Comparison of ENCODE assay signal across 13 mouse cellular contexts in genomic region chr2:106797855-106798254, GRCm38 (mm10).
DNase-seq lines count a peak whose midpoint lies in the region; ATAC-seq lines count a peak whose summit lies in the region.
"Had no signal": no experiment of that assay in that cellular context is flagged by ENCODE, and none has a peak within 500 bp of the region (broad histone marks: within the 10 kb centered on the region; RNA-seq: fewer than 3 reads in every experiment).

No protein-coding gene starts in this region.

- peak overlapping the region; percentile 16; the same call in 1 of the 2 replicates for H3K27ac ChIP-seq in heart, embryonic 10.5 days
- 0 out of 2 replicates have a peak overlapping the region, but pooled peaks have one; percentile 8 for H3K27ac ChIP-seq in hindbrain, embryonic 12.5 days
- 0 out of 2 replicates have a peak overlapping the region, but pooled peaks have one; percentile 26 for H3K27ac ChIP-seq in midbrain, embryonic 16.5 days (ENCODE audit: low read length)
- H3K27ac ChIP-seq: liver, embryonic 15.5 days had no signal

- no peak overlapping the region for H3K4me3 ChIP-seq in heart, embryonic 10.5 days
- no peak overlapping the region for H3K4me3 ChIP-seq in hindbrain, embryonic 12.5 days
- no peak overlapping the region for H3K4me3 ChIP-seq in midbrain, embryonic 16.5 days (ENCODE audit: low read depth, low read length)
- H3K4me3 ChIP-seq: liver, embryonic 15.5 days had no signal

- peak; percentile 76 for ATAC-seq in hindbrain, embryonic 12.5 days (ENCODE audit: low FRiP score)
- peak; percentile 50 for ATAC-seq in midbrain, embryonic 16.5 days
- ATAC-seq in activated CD4-positive, CD25-positive, alpha-beta regulatory T cell, adult 4 months = no peak

- peak overlapping the region; percentile 13; the same call in 1 of the 2 replicates for H3K4me2 ChIP-seq in hindbrain, embryonic 12.5 days (replicated peaks)
- H3K4me2 ChIP-seq in midbrain, embryonic 16.5 days (ENCODE audit: low read length) = peak overlapping the region; percentile 16; the same call in 1 of the 2 replicates
- H3K4me2 ChIP-seq: liver, embryonic 15.5 days had no signal

- H3K4me1 ChIP-seq in heart, embryonic 10.5 days = peaks cover 35% of the 10 kb centered on the region
- H3K4me1 ChIP-seq in hindbrain, embryonic 12.5 days = peaks cover 33% of the 10 kb centered on the region
- peaks cover 27% of the 10 kb centered on the region for H3K4me1 ChIP-seq in midbrain, embryonic 16.5 days (ENCODE audit: control insufficient read depth, insufficient read depth, low read length)
- H3K4me1 ChIP-seq: liver, embryonic 15.5 days had no signal

- no peaks in the 10 kb centered on the region for H3K27me3 ChIP-seq in heart, embryonic 10.5 days (ENCODE audit: insufficient read depth, poor library complexity, severe bottlenecking)
- H3K27me3 ChIP-seq in hindbrain, embryonic 12.5 days = no peaks in the 10 kb centered on the region
- no peaks in the 10 kb centered on the region for H3K27me3 ChIP-seq in midbrain, embryonic 16.5 days (ENCODE audit: control insufficient read depth, insufficient read depth, low read depth, low read length)
- H3K27me3 ChIP-seq: liver, embryonic 15.5 days had no signal

- no peak overlapping the region for H3K9ac ChIP-seq in hindbrain, embryonic 12.5 days
- no peak overlapping the region for H3K9ac ChIP-seq in midbrain, embryonic 16.5 days (ENCODE audit: low read depth, low read length)
- H3K9ac ChIP-seq: liver, embryonic 15.5 days had no signal

- DNase-seq in heart, embryonic 10.5 days (ENCODE audit: low spot score) = no peak
- DNase-seq in heart, postnatal 25 days (ENCODE audit: low spot score) = no peak
- DNase-seq in embryo, embryonic 9.5 days (ENCODE audit: extremely low spot score) = peak; percentile 55
- DNase-seq in thymus, postnatal 25 days = no peak
- no peak for DNase-seq in cerebellum, adult 11 months
- DNase-seq: adrenal gland, postnatal 36 days; cerebellum, postnatal 10 days; kidney, postnatal 36 days; thymus, postnatal 36 days had no signal

- H3K36me3 ChIP-seq in heart, embryonic 10.5 days = 0 out of 2 replicates have a peak, but pooled peaks cover 3% of the 10 kb centered on the region
- H3K36me3 ChIP-seq in hindbrain, embryonic 12.5 days = no peaks in the 10 kb centered on the region
- H3K36me3 ChIP-seq in midbrain, embryonic 16.5 days (ENCODE audit: control insufficient read depth, insufficient read depth, low read length) = no peaks in the 10 kb centered on the region
- H3K36me3 ChIP-seq: liver, embryonic 15.5 days had no signal

- intact Hi-C loops in heart, postnatal 25 days (cut with DNase I) = no loop called here

- 40% methylated on average over 3 of the region's 3 CpGs for WGBS in heart, embryonic 10.5 days
- 19% methylated on average over 3 of the region's 3 CpGs for WGBS in hindbrain, embryonic 12.5 days
- WGBS in midbrain, embryonic 16.5 days = 6% methylated on average over 3 of the region's 3 CpGs

- H3K9me3 ChIP-seq in heart, embryonic 10.5 days = no peaks in the 10 kb centered on the region
- H3K9me3 ChIP-seq in hindbrain, embryonic 12.5 days (replicated peaks) = no peaks in the 10 kb centered on the region
- H3K9me3 ChIP-seq in midbrain, embryonic 16.5 days (replicated peaks; ENCODE audit: control insufficient read depth, low read length, poor library complexity, severe bottlenecking) = no peaks in the 10 kb centered on the region
- H3K9me3 ChIP-seq: liver, embryonic 15.5 days had no signal
